Mouse (Mus musculus): Measurements from ENCODE around the gene Tph1.

DNA sequence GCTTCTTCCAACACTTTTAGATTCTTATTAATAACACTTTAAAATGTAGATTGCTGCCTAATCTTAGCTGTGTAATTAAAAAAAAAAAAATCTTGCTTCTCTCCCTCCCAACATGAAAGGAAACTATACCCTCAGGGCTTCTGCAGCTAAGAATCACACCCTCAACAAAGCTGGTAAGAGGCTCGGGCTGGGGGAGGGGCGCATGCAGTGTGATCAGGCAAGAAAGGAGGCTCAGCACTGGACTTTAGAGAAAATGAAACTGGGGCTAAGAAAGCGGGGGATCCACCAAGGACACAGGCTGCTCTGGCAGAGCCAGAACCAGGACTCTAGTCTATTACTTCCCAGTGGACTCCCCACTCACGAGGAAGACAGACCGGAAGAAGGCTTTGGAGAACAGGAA, 71.2 kb downstream of the Tph1 start:
- TF ChIP-seq POLR2A (IDR thresholded peaks at IDR 0.05; ENCODE audit: borderline replicate concordance, extremely low read depth, insufficient read depth, insufficient read length, poor library complexity, severe bottlenecking) (no peak), CTCF (IDR thresholded peaks at IDR 0.05; ENCODE audit: borderline replicate concordance, extremely low read depth, insufficient read depth, insufficient read length) (no peak)

Data from brain, embryonic 14.5 days (tissue).